Mouse (Mus musculus): ENCODE data around the gene Polr3gl. TPM values are rescaled to one million over a fixed set of nuclear protein-coding genes. Genes with fewer than 3 reads are reported as not detected.
A peak's percentile ranks its signal among the peaks of the same experiment; 100 is the strongest.

Gene Polr3gl
- total RNA-seq, 1 experiment from 2014 or later = 63.9 TPM

DNA sequence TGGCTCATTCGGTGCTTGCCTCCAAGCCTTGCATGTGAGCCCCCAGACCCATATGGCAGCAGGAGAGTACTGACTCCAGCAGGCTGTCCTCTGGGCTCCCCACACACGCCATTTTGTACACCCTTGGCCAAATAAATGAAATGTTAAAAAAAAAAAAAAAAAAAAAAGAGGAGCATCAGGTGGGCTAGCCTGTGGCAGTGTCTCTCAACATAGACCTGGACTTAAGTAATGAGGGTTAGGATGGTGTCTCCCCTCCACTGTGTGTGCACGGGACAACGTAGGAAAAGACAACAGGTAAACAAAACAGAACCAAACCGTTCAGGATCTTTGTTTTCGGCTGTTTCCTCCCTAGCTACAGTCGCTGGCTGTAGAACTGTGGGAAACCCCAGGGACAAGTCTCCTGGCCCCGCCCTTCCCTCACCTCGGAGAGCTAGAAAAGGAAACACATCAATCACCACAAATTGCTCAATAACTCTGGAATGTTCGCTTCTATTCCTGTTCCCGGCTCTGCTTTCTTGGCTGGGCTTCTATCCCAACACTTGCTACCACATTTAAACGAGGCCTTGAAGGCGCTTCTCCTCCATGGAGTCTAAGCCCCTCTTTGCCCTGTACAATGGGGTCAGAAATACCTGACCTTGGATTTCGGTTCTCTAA is 17.8 kb downstream of the Polr3gl start:
- no peak for ATAC-seq (ENCODE audit: extremely low read depth, insufficient number of reproducible peaks, low FRiP score, poor library complexity, severe bottlenecking)

DNA sequence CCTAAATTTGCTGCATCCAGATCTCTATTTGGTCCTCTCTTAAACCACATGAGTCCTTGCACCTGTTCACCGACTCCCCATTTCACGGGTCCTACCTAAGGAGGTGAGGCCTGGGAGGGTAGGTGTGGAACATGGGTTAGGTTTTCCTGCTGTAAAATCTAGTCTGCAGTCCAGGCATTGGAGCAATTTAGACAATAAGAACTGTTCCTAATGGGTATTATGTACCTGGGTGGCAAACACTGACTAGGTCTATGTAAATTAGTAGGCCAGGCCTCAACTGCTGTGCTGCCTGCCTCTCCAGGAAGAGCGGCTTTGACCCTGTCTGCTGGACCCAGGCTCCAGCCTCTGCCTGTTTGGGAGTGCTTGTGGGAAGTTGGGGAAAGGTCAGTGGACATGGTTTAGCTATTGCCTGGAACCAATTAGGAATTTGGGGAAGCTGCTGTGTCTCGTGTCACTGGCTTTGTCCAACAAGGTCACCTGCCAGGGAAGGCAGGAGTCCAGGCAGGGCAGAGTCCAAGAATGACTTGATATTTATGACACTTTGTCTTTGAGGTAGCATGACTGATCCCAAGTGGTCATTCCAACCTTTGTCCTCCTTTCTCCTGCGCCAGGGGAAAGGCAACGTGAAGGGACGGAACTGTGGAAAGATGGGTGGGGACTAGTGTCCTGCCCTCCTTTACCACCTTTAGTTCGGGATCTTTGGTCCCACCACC is 18.6 kb downstream of the Polr3gl start:
- no peak for ATAC-seq (ENCODE audit: extremely low read depth, insufficient number of reproducible peaks, low FRiP score, poor library complexity, severe bottlenecking)

GRCm38 (mm10) chr3:96573611-96574511 is 20.1 kb downstream of the Polr3gl start:
- ATAC-seq (ENCODE audit: extremely low read depth, insufficient number of reproducible peaks, low FRiP score, poor library complexity, severe bottlenecking) = no peak

DNA sequence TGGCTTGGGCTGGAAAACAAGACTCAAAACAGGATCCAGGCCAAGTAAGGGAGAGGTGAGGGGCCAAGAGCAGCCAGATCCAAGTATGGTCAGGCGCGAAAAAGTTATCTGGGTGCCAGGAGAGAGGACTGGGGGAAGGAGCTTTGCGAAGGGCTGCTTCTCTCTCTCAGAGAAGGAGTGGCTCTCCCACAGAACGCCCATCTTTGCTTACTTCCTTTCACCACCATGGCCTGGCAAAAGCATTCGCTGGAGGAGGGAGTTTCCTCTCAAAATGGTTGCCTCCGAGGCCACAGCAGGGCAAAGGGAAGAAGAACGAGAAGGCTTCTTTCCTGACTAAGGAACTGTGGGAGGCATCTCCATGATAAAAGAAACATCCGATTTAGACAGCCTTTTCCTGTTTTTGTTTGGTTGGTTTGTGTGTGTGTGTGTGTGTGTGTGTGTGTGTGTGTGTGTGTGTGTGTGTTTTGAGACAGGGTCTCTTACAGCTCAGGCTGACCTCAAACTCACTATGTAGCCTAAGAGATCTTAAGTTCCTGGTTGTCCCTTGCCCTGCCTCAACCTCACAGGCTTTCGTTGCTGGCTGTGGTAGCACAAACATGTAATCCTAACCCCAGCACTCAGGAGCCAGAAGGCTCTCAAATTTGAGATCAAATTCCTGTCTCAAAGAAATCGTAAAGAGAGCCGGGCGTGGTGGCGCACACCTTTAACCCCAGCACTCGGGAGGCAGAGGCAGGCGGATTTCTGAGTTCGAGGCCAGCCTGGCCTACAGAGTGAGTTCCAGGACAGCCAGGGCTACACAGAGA is 21.9 kb downstream of the Polr3gl start:
- ATAC-seq (ENCODE audit: extremely low read depth, insufficient number of reproducible peaks, low FRiP score, poor library complexity, severe bottlenecking) = no peak

DNA sequence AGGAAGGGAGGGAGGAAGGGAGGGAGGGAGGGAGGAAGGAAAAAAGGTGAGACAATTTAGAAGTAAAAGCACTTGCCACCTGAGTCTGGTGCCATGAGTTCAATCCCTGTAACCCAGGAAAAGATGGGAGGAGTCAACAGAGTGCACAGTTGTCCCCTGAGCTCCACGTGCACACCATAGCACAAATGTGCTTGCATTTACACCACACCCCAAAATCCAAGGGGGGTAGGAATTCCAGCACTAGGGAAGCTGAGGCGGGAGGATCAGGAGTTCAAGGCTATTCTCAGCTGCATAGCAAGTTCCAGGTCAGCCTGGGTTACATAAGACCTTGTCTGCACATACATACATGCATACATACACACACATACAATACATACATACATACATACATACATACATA is 22.6 kb downstream of the Polr3gl start:
- no peak for ATAC-seq (ENCODE audit: extremely low read depth, insufficient number of reproducible peaks, low FRiP score, poor library complexity, severe bottlenecking)

GRCm38 (mm10) chr3:96570643-96571042 is 23.3 kb downstream of the Polr3gl start:
- ATAC-seq (ENCODE audit: extremely low read depth, insufficient number of reproducible peaks, low FRiP score, poor library complexity, severe bottlenecking) = no peak

- ATAC-seq (ENCODE audit: extremely low read depth, insufficient number of reproducible peaks, low FRiP score, poor library complexity, severe bottlenecking) = no peak
Measured at GRCm38 (mm10) chr3:96569966-96570605, 23.9 kb downstream of the Polr3gl start.

- ATAC-seq (ENCODE audit: extremely low read depth, insufficient number of reproducible peaks, low FRiP score, poor library complexity, severe bottlenecking) = no peak
Measured at GRCm38 (mm10) chr3:96569506-96569905, 24.5 kb downstream of the Polr3gl start.

- ATAC-seq (ENCODE audit: extremely low read depth, insufficient number of reproducible peaks, low FRiP score, poor library complexity, severe bottlenecking) = no peak
Measured at GRCm38 (mm10) chr3:96568605-96569004, 25.4 kb downstream of the Polr3gl start.

- ATAC-seq (ENCODE audit: extremely low read depth, insufficient number of reproducible peaks, low FRiP score, poor library complexity, severe bottlenecking) = 0 out of 2 replicates have a peak, but pooled peaks have one; percentile 17
Measured at GRCm38 (mm10) chr3:96566661-96567450, 27.1 kb downstream of the Polr3gl start.

DNA sequence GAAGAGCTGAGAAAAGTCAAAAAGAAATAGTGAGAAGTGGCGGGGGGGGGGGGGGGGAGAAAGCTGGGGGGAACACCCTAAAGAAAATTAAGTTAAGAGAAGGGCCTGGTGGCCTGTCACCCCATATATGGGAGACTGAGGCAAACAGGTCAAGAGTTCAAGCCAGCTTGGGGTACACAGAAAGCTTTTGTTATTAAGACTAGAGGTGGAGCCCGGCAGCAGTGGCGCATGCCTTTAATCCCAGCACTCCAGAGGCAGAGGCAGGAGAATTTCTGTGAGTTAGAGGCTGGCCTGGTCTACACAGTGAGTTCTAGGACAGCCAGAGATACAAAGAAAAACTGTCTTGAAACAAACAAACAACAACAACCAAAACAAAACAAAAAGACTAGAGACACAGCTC is 28.9 kb downstream of the Polr3gl start:
- ATAC-seq (ENCODE audit: extremely low read depth, insufficient number of reproducible peaks, low FRiP score, poor library complexity, severe bottlenecking) = no peak

DNA sequence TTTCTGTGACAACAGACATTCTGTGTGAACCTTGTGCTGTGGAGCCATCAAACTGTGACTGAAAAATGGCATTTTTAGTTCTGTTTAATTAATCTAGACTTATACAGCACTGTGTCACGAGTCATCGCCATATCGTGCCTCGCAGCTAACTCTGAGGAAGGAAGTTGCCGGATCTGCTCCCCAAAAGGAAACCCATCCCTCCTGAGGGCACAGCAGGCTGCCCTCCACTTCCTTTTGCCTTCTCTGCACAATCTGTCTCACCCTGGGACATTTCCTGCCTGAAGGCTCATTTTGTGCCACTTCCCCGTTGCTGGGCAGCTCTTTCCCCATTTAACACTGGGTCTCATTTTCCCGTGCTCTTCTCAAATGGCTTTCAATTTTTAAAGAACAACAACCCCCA is 29.3 kb downstream of the Polr3gl start:
- ATAC-seq (ENCODE audit: extremely low read depth, insufficient number of reproducible peaks, low FRiP score, poor library complexity, severe bottlenecking) = peak; percentile 50

GRCm38 (mm10) chr3:96563911-96564632 is 29.9 kb downstream of the Polr3gl start:
- no peak for ATAC-seq (ENCODE audit: extremely low read depth, insufficient number of reproducible peaks, low FRiP score, poor library complexity, severe bottlenecking)

DNA sequence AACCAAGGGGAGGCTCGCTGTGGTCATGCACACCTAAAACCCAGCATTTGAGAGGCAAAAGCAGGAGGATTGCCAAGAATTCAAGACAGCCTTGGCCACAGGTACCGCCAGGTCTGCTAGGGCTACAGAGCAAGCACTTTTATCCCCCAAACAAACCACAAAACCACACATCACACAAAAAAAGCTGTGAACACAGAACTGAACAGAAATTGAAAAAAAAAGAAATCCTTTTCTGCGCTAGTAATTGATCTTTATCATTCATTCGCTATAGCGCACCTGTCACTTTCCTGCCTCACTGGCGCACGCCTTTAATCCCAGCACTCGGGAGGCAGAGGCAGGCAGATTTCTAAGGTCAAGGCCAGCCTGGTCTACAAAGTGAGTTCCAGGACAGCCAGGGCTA is 30.7 kb downstream of the Polr3gl start:
- no peak for ATAC-seq (ENCODE audit: extremely low read depth, insufficient number of reproducible peaks, low FRiP score, poor library complexity, severe bottlenecking)

GRCm38 (mm10) chr3:96561946-96562681 is 31.9 kb downstream of the Polr3gl start:
- ATAC-seq (ENCODE audit: extremely low read depth, insufficient number of reproducible peaks, low FRiP score, poor library complexity, severe bottlenecking) = no peak

DNA sequence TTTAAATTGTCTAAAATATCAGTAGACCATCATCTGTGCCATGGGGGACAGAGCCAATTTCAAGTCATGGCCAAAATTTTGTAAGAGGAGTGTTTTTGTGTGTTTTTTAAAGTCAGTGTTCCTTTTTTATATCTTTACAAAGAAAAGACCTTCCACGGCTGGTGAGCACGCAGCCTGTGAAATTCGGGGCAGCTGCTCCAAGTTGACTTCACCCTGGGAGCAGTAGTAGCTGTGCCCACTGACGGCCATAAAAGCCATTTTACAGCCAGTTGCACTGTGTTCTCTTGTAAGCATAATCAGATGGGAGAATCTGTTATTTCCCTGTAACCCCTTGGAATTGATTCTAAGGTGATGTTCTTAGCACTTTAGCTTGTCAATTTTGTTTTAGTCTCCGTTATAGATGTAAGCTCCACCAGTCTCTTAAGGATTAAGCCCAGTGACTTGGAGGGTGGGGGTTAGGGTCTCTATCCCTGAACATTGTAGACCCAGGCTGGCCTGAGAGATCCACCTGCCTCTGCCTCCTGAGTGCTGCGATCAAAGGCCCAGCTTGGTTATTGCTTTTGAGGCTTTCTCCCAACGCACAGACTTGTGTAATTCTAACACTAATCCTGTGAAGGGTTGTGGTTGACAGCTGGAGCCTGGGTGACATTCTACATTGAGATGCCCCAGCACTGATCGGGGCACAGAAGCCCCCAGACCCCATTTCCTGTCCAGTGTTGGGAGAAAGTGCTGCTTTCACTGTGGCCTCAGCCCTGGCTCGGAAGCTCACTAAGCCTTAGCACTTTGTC is 32.9 kb downstream of the Polr3gl start:
- ATAC-seq (ENCODE audit: extremely low read depth, insufficient number of reproducible peaks, low FRiP score, poor library complexity, severe bottlenecking) = no peak
